Mouse (Mus musculus): ENCODE measurements at regions not wholly inside any gene's neighbourhood (a gene's known extent, or its start where the extent isn't known, plus 50 kb on each side); places are given as distances from the start of the nearest gene placed in this dataset.

DNA sequence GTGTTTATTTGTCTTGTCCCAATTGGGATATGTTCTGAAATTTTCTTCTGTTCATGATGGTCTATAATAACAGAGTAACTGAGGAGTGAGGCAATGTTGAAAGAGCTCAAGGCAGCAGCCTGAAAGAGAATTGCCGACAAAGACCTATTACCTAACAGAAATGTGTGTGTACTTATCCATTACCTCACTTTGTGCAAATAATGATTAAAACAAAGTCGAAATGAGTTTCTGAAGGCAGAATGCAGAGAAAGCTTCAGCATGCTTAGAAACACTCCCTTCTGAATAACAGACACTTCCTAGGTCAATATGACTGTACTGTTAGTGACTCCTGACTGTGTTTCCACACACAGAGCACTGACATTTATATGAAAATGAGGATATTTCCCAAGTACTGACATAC lies 63.0 kb downstream of the Kbtbd8 start:
- TF ChIP-seq CTCF (IDR thresholded peaks at IDR 0.05; ENCODE audit: control insufficient read depth, insufficient read depth, insufficient read length): no peak
- TF ChIP-seq USF1 (IDR thresholded peaks at IDR 0.05; ENCODE audit: low read depth): no peak
- no peak for TF ChIP-seq MAX (IDR thresholded peaks at IDR 0.05)
